25 mouse cellular contexts compared by ENCODE assay signal in genomic region chr9:45570346-45570745, GRCm38 (mm10).
DNase-seq lines count a peak whose midpoint lies in the region; ATAC-seq and TF ChIP-seq lines count a peak whose summit lies in the region.
"Had no signal": no experiment of that assay in that cellular context is flagged by ENCODE, and none has a peak within 500 bp of the region (broad histone marks: within the 10 kb centered on the region; RNA-seq: fewer than 3 reads in every experiment).

No protein-coding gene starts in this region.

- intact Hi-C loops in left cerebral cortex, adult 2 months (cut with DNase I), result no loop called here
- intact Hi-C loops in left cerebral cortex, postnatal 25 days (cut with DNase I), result no loop called here

- no peak for TF ChIP-seq CTCF in left cerebral cortex, adult 2 months (IDR thresholded peaks at IDR 0.05)

- ATAC-seq in forebrain, embryonic 15.5 days (replicated peaks), result no peak
- no peak for ATAC-seq in hindbrain, embryonic 13.5 days (ENCODE audit: low FRiP score)
- ATAC-seq in hindbrain, embryonic 16.5 days, result no peak
- ATAC-seq: inflammation-experienced regulatory T-cells, adult 6 months; intestine, embryonic 16.5 days; Patski had no signal

- peak overlapping the region; percentile 44 for H3K27ac ChIP-seq in forebrain, embryonic 15.5 days (replicated peaks)
- no peak overlapping the region for H3K27ac ChIP-seq in forebrain, embryonic 10.5 days
- H3K27ac ChIP-seq in hindbrain, embryonic 13.5 days, result peak overlapping the region; percentile 3; the same call in 1 of the 2 replicates
- no peak overlapping the region for H3K27ac ChIP-seq in hindbrain, embryonic 16.5 days (ENCODE audit: low read depth, low read length)
- peak overlapping the region; percentile 32; the same call in 1 of the 2 replicates for H3K27ac ChIP-seq in left cerebral cortex, adult 2 months
- H3K27ac ChIP-seq: heart, embryonic 15.5 days had no signal

- 73% methylated on average over 5 of the region's 5 CpGs for WGBS in forebrain, embryonic 15.5 days
- WGBS in forebrain, embryonic 10.5 days, result 85% methylated on average over 5 of the region's 5 CpGs
- WGBS in hindbrain, embryonic 13.5 days, result 81% methylated on average over 5 of the region's 5 CpGs
- WGBS in hindbrain, embryonic 16.5 days, result 85% methylated on average over 5 of the region's 5 CpGs

- H3K4me3 ChIP-seq in forebrain, embryonic 15.5 days, result no peak overlapping the region
- H3K4me3 ChIP-seq in forebrain, embryonic 10.5 days, result no peak overlapping the region
- no peak overlapping the region for H3K4me3 ChIP-seq in hindbrain, embryonic 13.5 days
- H3K4me3 ChIP-seq in hindbrain, embryonic 16.5 days (ENCODE audit: low read length), result no peak overlapping the region
- no peak overlapping the region for H3K4me3 ChIP-seq in left cerebral cortex, adult 2 months
- H3K4me3 ChIP-seq: heart, embryonic 12.5 days; heart, embryonic 15.5 days; hindbrain, embryonic 10.5 days; hindbrain, embryonic 15.5 days had no signal

- H3K27me3 ChIP-seq in forebrain, embryonic 15.5 days, result no peaks in the 10 kb centered on the region
- no peaks in the 10 kb centered on the region for H3K27me3 ChIP-seq in forebrain, embryonic 10.5 days (ENCODE audit: poor library complexity, severe bottlenecking)
- 0 out of 2 replicates have a peak, but pooled peaks cover 2% of the 10 kb centered on the region for H3K27me3 ChIP-seq in hindbrain, embryonic 13.5 days
- no peaks in the 10 kb centered on the region for H3K27me3 ChIP-seq in hindbrain, embryonic 16.5 days (replicated peaks; ENCODE audit: control insufficient read depth, insufficient read depth, low read length)
- H3K27me3 ChIP-seq: heart, embryonic 12.5 days; heart, embryonic 15.5 days; hindbrain, embryonic 15.5 days had no signal

- no peak overlapping the region for H3K9ac ChIP-seq in forebrain, embryonic 15.5 days (replicated peaks)
- no peak overlapping the region for H3K9ac ChIP-seq in hindbrain, embryonic 13.5 days
- no peak overlapping the region for H3K9ac ChIP-seq in hindbrain, embryonic 16.5 days (ENCODE audit: low read depth, low read length)
- H3K9ac ChIP-seq: heart, embryonic 12.5 days; heart, embryonic 15.5 days; hindbrain, embryonic 15.5 days had no signal

- H3K4me1 ChIP-seq in forebrain, embryonic 15.5 days, result peaks cover 36% of the 10 kb centered on the region
- peaks cover 20% of the 10 kb centered on the region for H3K4me1 ChIP-seq in forebrain, embryonic 10.5 days
- peaks cover 28% of the 10 kb centered on the region for H3K4me1 ChIP-seq in hindbrain, embryonic 13.5 days (replicated peaks)
- peaks cover 15% of the 10 kb centered on the region for H3K4me1 ChIP-seq in hindbrain, embryonic 16.5 days (ENCODE audit: control insufficient read depth, insufficient read depth, low read depth, low read length)

- no peak for DNase-seq in forebrain, embryonic 10.5 days (ENCODE audit: extremely low spot score, low spot score)
- DNase-seq in left cerebral cortex, adult 2 months (ENCODE audit: extremely low spot score in 1 of 2, low spot score in 2 of 2), result no peak
- DNase-seq in left cerebral cortex, postnatal 25 days (ENCODE audit: low spot score in 2 of 2), result no peak
- DNase-seq: adrenal gland, postnatal 10 days; adrenal gland, postnatal 36 days; B cell, adult 2 months; cerebellum, adult 18-20 months; cerebellum, adult 9-10 months; cerebellum, postnatal 14 days; gastrocnemius, postnatal 25 days; heart, adult 18-20 months; heart, postnatal 10 days; heart, postnatal 36 days; kidney, adult 18-20 months had no signal

- no peaks in the 10 kb centered on the region for H3K9me3 ChIP-seq in forebrain, embryonic 15.5 days
- no peaks in the 10 kb centered on the region for H3K9me3 ChIP-seq in forebrain, embryonic 10.5 days
- H3K9me3 ChIP-seq in hindbrain, embryonic 13.5 days, result no peaks in the 10 kb centered on the region
- H3K9me3 ChIP-seq in hindbrain, embryonic 16.5 days (ENCODE audit: control insufficient read depth, low read length), result no peaks in the 10 kb centered on the region
- H3K9me3 ChIP-seq: G1E; heart, embryonic 12.5 days; heart, embryonic 15.5 days; hindbrain, embryonic 10.5 days; hindbrain, embryonic 15.5 days had no signal

- no peaks in the 10 kb centered on the region for H3K36me3 ChIP-seq in forebrain, embryonic 15.5 days
- no peaks in the 10 kb centered on the region for H3K36me3 ChIP-seq in forebrain, embryonic 10.5 days (replicated peaks)
- H3K36me3 ChIP-seq in hindbrain, embryonic 13.5 days, result no peaks in the 10 kb centered on the region
- no peaks in the 10 kb centered on the region for H3K36me3 ChIP-seq in hindbrain, embryonic 16.5 days (ENCODE audit: control insufficient read depth, insufficient read depth, low read length)
- H3K36me3 ChIP-seq: G1E; heart, embryonic 12.5 days; heart, embryonic 15.5 days; hindbrain, embryonic 10.5 days; hindbrain, embryonic 15.5 days had no signal

- no peak overlapping the region for H3K4me2 ChIP-seq in forebrain, embryonic 15.5 days (replicated peaks)
- H3K4me2 ChIP-seq in hindbrain, embryonic 13.5 days, result no peak overlapping the region
- H3K4me2 ChIP-seq in hindbrain, embryonic 16.5 days (ENCODE audit: low read length), result no peak overlapping the region
- H3K4me2 ChIP-seq: heart, embryonic 12.5 days; heart, embryonic 15.5 days; hindbrain, embryonic 15.5 days had no signal

Comparison
In these comparisons a context has a peak if more than half of its experiments do, and no peak if none do; other contexts are left out.
1. H3K27ac ChIP-seq: peak in forebrain, embryonic 15.5 days (single experiment), hindbrain, embryonic 13.5 days (single experiment) and left cerebral cortex, adult 2 months (single experiment); none in forebrain, embryonic 10.5 days (single experiment) and hindbrain, embryonic 16.5 days (single experiment).